Mouse (Mus musculus) stomach, embryonic 14.5 days (tissue): ENCODE data around the gene Psmd11. TPM values are rescaled to one million over a fixed set of nuclear protein-coding genes. Genes with fewer than 3 reads are reported as not detected.
"Not testable (repeated sequence)": the region's sequence is repeated elsewhere in the genome, so short reads cannot be mapped to it uniquely, and the experiment has no call there.

Source experiments
- ATAC-seq: fragments of 200-750 bp; cut with Nextera tagmentation; 2 replicates; pipeline ENCODE4 v1.8.0; 2017; ENCODE audit warnings: low read depth, moderate TSS enrichment; ENCODE audit not compliant: insufficient number of reproducible peaks, insufficient read depth, low FRiP score
- H3K27ac ChIP-seq: fragments of 300-500 bp; sonication (generic); 2 replicates; pipeline ENCODE4 v1.5.1; 2014; ENCODE audit warnings: mild to moderate bottlenecking, low read length, moderate library complexity, mixed read lengths
- H3K27me3 ChIP-seq: fragments of 300-500 bp; sonication (generic); 2 replicates; pipeline ENCODE4 v1.6.1; 2014; ENCODE audit warnings: low read length, control low read depth, mixed read lengths; ENCODE audit not compliant: control insufficient read depth, insufficient read depth
- H3K36me3 ChIP-seq: fragments of 300-500 bp; sonication (generic); 2 replicates; pipeline ENCODE4 v1.6.1; 2014; ENCODE audit warnings: mild to moderate bottlenecking, control low read depth, low read length, moderate library complexity, mixed read lengths; ENCODE audit not compliant: control insufficient read depth, insufficient read depth
- H3K4me1 ChIP-seq: fragments of 300-500 bp; sonication (generic); 2 replicates; pipeline ENCODE4 v1.6.1; 2014; ENCODE audit warnings: low read length, control low read depth, mixed read lengths; ENCODE audit not compliant: control insufficient read depth, insufficient read depth
- H3K4me2 ChIP-seq: fragments of 300-500 bp; sonication (generic); replicated peaks from 2 replicates; pipeline ENCODE4 v1.6.1; 2014; ENCODE audit warnings: low read depth, low read length, control low read depth
- H3K4me3 ChIP-seq: fragments of 300-500 bp; sonication (generic); 2 replicates; pipeline ENCODE4 v1.5.1; 2014; ENCODE audit warnings: low read depth, low read length, control low read depth
- H3K9ac ChIP-seq: fragments of 300-500 bp; sonication (generic); replicated peaks from 2 replicates; pipeline ENCODE4 v1.6.1; 2014; ENCODE audit warnings: low read depth, mild to moderate bottlenecking, control low read depth, low read length, moderate library complexity, mixed read lengths
- H3K9me3 ChIP-seq: fragments of 300-500 bp; sonication (generic); 2 replicates; pipeline ENCODE4 v1.6.1; 2016; ENCODE audit warnings: low read depth, low read length, control low read depth; ENCODE audit not compliant: control insufficient read depth
- WGBS: fragments of 180-500 bp; shearing (Covaris S2); extraction: QIAGEN DNeasy Blood & Tissue Kit; methylation state at CpG from one replicate; pipeline ENCODE4 v1.1.7; 2014; 5-methylcytosine and 5-hydroxymethylcytosine counted together
- polyA plus RNA-seq: library from polyadenylated mRNA; unstranded; fragments of >200 nt; fragmentation: Nextera tagmentation; extraction: Ambion mirVana; gene quantifications from 2 replicates; pipeline ENCODE4 v1.2.1, GENCODE M21; 2014

The Psmd11 gene
- polyA plus RNA-seq, 1 experiment from 2014 or later, result 278 TPM

DNA sequence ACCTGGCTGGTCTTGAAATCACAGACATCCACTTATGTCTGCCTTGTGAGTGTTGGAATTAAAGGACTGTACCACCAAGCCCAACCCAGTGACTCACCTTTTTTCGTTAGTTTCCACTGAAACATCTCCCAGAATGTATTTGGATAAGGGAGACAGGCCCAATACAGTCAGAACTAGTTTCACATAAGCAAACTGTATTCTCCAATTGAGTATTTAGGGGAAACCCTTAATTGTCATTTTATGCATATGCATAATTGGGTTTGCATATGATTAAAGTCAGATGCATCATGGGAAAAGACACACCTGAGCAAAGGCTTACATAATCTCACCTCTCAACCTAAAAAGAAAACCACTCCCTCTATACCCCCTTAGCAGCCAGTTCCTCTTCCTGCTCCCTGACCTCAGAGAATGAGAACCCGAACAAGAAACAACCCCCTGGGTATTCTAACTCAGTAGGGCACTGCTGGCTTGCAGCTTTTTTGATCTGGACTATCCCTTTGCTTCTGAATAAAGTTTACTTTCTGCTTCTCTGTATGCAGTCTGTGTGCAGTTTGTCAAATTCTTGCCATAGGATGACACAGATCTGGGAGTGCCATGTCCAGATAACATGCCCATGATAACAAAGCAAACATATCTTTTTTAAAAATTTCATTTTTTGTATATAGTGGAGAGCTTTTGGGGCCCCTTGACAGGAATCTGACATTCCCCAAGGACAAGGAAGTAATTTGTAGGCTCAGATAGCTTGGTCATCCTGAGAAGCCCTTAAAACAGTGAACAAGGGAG, 8.0 kb upstream of the Psmd11 start:
- no peaks in the 10 kb centered on the region for H3K36me3 ChIP-seq
- WGBS, result 71% methylated on average over 2 of the region's 2 CpGs
- H3K27me3 ChIP-seq, result no peaks in the 10 kb centered on the region
- ATAC-seq, result no peak
- no peak overlapping the region for H3K4me3 ChIP-seq
- H3K27ac ChIP-seq, result no peak overlapping the region
- H3K9me3 ChIP-seq, result 0 out of 2 replicates have a peak, but pooled peaks cover 6% of the 10 kb centered on the region
- no peak overlapping the region for H3K4me2 ChIP-seq
- no peak overlapping the region for H3K9ac ChIP-seq
- H3K4me1 ChIP-seq, result no peaks in the 10 kb centered on the region

DNA sequence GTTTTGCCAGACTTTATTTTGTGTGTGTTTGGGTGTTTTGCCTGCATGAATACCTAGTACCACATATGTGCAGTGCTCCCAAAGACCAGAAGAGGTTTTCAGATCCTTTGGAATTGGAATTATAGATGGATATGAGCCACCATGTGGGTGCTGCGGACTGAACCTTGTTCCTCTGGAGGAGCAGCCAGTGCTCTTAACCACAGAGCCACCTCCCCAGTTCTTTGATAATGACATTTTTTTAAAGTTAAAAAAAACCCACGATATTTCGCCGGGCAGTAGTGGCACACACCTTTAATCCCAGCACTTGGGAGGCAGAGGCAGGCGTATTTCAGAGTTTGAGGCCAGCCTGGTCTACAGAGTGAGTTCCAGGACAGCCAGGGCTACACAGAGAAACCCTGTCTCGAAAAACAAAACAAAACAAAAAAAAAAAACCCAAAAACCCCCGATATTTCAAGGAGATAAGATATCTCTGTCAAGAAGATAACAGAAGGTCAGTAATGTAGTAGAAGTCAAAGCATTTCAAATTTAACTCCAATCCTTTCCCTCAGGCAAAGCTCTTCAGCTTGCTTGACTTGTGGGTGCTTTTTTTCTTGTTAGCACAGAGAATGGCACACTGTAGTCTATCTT, 6.9 kb upstream of the Psmd11 start:
- Histone ChIP-seq H3K36me3 (no peaks in the 10 kb centered on the region), H3K9me3 (0 out of 2 replicates have a peak, but pooled peaks cover 6% of the 10 kb centered on the region), H3K27ac (no peak overlapping the region), H3K4me2 (no peak overlapping the region), H3K4me1 (no peaks in the 10 kb centered on the region), H3K4me3 (no peak overlapping the region), H3K9ac (no peak overlapping the region), H3K27me3 (no peaks in the 10 kb centered on the region)
- no peak for ATAC-seq
- WGBS, result 82% methylated on average over 7 of the region's 7 CpGs

GRCm38 (mm10) chr11:80424691-80425090, 3.7 kb upstream of the Psmd11 start:
- H3K9me3 ChIP-seq, result no peaks in the 10 kb centered on the region
- 87% methylated on average over 2 of the region's 2 CpGs for WGBS
- no peak overlapping the region for H3K27ac ChIP-seq
- ATAC-seq, result no peak
- no peak overlapping the region for H3K4me2 ChIP-seq
- H3K9ac ChIP-seq, result no peak overlapping the region
- H3K4me3 ChIP-seq, result no peak overlapping the region
- H3K36me3 ChIP-seq, result no peaks in the 10 kb centered on the region
- peaks cover under 1% of the 10 kb centered on the region; the same call in 1 of the 2 replicates for H3K4me1 ChIP-seq
- H3K27me3 ChIP-seq, result no peaks in the 10 kb centered on the region

DNA sequence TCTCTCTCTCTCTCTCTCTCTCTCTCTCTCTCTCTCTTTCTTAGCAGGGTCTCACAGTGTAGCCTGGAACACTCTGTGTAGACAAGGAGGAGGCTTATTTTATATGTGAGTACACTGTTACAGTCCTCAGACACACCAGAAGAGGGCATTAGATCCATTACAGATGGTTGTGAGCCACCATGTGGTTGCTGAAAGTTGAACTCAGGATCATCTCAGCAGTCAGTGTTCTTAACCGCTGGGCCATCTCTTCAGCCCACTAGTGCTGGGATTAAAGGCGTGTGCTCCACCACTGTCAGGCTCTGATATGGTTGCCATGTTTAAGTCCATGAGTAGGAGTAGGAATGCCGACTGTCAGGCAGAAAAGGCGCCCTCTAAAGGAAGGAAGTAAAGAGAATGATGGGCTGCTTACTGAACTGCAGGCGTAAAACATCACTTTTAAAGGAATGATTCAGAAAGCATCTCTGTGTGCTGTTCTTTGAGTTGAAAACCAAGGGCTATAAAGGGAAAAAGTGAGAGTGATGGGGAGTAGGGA, 3.1 kb upstream of the Psmd11 start:
- 66% methylated on average over 5 of the region's 5 CpGs for WGBS
- no peak overlapping the region for H3K4me2 ChIP-seq
- no peaks in the 10 kb centered on the region for H3K36me3 ChIP-seq

GRCm38 (mm10) chr11:80426029-80426813, 2.2 kb upstream of the Psmd11 start:
- ATAC-seq, H3K27me3 ChIP-seq, H3K36me3 ChIP-seq, H3K9ac ChIP-seq, H3K9me3 ChIP-seq, H3K4me3 ChIP-seq, H3K4me2 ChIP-seq, H3K27ac ChIP-seq, H3K4me1 ChIP-seq: not testable (repeated sequence)
- 82% methylated on average over 16 of the region's 16 CpGs for WGBS

More for the DNA sequence above, 3.1 kb upstream of the Psmd11 start:
- Histone ChIP-seq H3K27me3 (no peaks in the 10 kb centered on the region), H3K9ac (no peak overlapping the region), H3K27ac (no peak overlapping the region), H3K4me3 (no peak overlapping the region), H3K9me3 (no peaks in the 10 kb centered on the region), H3K4me1 (peaks cover 4% of the 10 kb centered on the region; the same call in 1 of the 2 replicates)
- ATAC-seq, result no peak

DNA sequence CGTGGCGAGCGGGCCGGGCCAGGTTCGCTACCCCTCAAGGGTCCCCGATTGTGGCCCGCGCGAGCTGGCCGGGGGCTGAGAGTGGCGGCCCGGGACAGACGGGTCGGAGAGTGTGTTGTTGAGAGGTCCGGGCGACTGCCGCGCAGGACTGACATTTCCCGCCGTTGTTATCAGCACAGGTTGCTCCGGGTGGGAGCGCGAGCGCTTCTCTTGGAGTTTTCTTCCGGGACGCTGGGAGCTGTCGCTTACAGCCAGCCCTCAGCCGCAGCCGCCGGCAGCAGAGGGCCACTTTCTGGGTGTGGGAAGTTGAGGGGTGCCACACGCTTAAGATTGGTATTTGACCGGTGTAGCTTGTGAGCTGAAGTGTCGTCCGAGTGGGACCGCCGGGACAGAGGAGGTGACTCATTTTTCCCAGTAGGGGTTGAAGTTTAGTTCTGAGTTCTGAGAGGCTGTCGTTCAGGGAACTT, 627 bp downstream of the Psmd11 start:
- ATAC-seq, result peak; percentile 53

GRCm38 (mm10) chr11:80429500-80430166, 1.2 kb downstream of the Psmd11 start:
- Histone ChIP-seq H3K27ac (no peak overlapping the region), H3K36me3 (peaks cover 18% of the 10 kb centered on the region; the same call in 1 of the 2 replicates), H3K4me3 (peak overlapping the region; percentile 99), H3K9ac (peak overlapping the region; percentile 97), H3K4me1 (peaks cover 4% of the 10 kb centered on the region; the same call in 1 of the 2 replicates), H3K9me3 (no peaks in the 10 kb centered on the region), H3K27me3 (no peaks in the 10 kb centered on the region), H3K4me2 (peak overlapping the region; percentile 71)
- no peak for ATAC-seq
- WGBS, result 60% methylated on average over 14 of the region's 14 CpGs

More for the DNA sequence above, 627 bp downstream of the Psmd11 start:
- Histone ChIP-seq H3K4me1 (peaks cover 4% of the 10 kb centered on the region; the same call in 1 of the 2 replicates), H3K9ac (peak overlapping the region; percentile 97), H3K27me3 (no peaks in the 10 kb centered on the region), H3K4me3 (peak overlapping the region; percentile 99), H3K9me3 (no peaks in the 10 kb centered on the region), H3K36me3 (peaks cover 16% of the 10 kb centered on the region; the same call in 1 of the 2 replicates), H3K4me2 (peak overlapping the region; percentile 71), H3K27ac (peak overlapping the region; percentile 79)
- WGBS, result under 1% methylated on average over 37 of the region's 37 CpGs
